ENCODE assay signal across 8 mouse cellular contexts in the genomic region with DNA sequence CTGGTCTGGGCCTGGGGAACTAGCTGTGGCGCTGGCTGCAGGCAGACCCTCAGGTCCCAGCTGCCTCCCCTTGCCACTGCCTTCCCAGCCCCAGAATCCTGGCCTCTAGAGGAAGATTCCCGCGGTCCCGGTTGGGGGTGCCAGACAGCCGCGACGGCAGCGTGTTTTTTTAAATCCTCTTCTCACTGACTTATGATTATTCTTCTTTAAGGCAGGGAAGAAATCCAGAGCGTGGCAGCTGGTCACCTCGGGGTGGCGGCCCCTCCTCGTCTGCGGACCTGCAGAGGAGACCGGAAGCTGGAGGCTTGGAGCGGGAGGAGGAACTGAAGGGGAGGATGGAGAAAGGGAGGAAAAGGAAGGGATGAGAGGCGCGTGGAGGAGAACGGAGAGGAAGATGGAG. TPM values are rescaled to one million over a fixed set of nuclear protein-coding genes. Genes with fewer than 3 reads are reported as not detected.
DNase-seq lines count a peak whose midpoint lies in the region; ATAC-seq lines count a peak whose summit lies in the region.

No protein-coding gene starts in this region.

- H3K27ac ChIP-seq in forebrain, embryonic 10.5 days, result peak overlapping the region; percentile 90
- H3K27ac ChIP-seq in heart, embryonic 14.5 days (replicated peaks in 1 of 2; ENCODE audit: control insufficient read depth in 1 of 2, insufficient read depth in 1 of 2, low read depth in 2 of 2, low read length in 2 of 2), result peak overlapping the region; percentile 24 to 64
- peak overlapping the region; percentile 78 for H3K27ac ChIP-seq in kidney, embryonic 16.5 days (ENCODE audit: low read length)
- peak overlapping the region; percentile 43; the same call in 1 of the 2 replicates for H3K27ac ChIP-seq in liver, embryonic 11.5 days (ENCODE audit: low read depth, low read length)
- H3K27ac ChIP-seq in neural tube, embryonic 11.5 days (ENCODE audit: low read depth, low read length), result peak overlapping the region; percentile 34

- WGBS in forebrain, embryonic 10.5 days, result 2% methylated on average over 18 of the region's 18 CpGs
- 2% methylated on average over 18 of the region's 18 CpGs for WGBS in heart, embryonic 14.5 days
- 1% methylated on average over 18 of the region's 18 CpGs for WGBS in kidney, embryonic 16.5 days
- WGBS in liver, embryonic 11.5 days, result 5% methylated on average over 18 of the region's 18 CpGs
- 3% methylated on average over 18 of the region's 18 CpGs for WGBS in neural tube, embryonic 11.5 days

- ATAC-seq in heart, embryonic 14.5 days (ENCODE audit: insufficient number of reproducible peaks, insufficient read depth, low FRiP score, low read depth), result peak; percentile 51; the same call in 1 of the 2 replicates
- ATAC-seq in kidney, embryonic 16.5 days (ENCODE audit: low FRiP score, low TSS enrichment), result peak; percentile 68
- ATAC-seq in liver, embryonic 11.5 days (replicated peaks; ENCODE audit: low FRiP score), result no peak
- ATAC-seq in neural tube, embryonic 11.5 days (ENCODE audit: insufficient read depth, low FRiP score, low TSS enrichment), result no peak; the same call in 1 of the 2 replicates
- ATAC-seq in erythroblast, adult 5-6 weeks (replicated peaks; ENCODE audit: low FRiP score, poor library complexity, severe bottlenecking), result no peak

- H3K9ac ChIP-seq in heart, embryonic 14.5 days (ENCODE audit: low read length), result peak overlapping the region; percentile 68
- peak overlapping the region; percentile 57 for H3K9ac ChIP-seq in kidney, embryonic 16.5 days (replicated peaks; ENCODE audit: low read length)
- H3K9ac ChIP-seq in liver, embryonic 11.5 days (ENCODE audit: low read depth, low read length), result 0 out of 2 replicates have a peak overlapping the region, but pooled peaks have one; percentile 22
- H3K9ac ChIP-seq in neural tube, embryonic 11.5 days (ENCODE audit: low read length), result peak overlapping the region; percentile 42

- peak; percentile 57 for DNase-seq in cerebellum, adult 18-20 months
- peak; percentile 69 for DNase-seq in forebrain, embryonic 10.5 days (ENCODE audit: extremely low spot score, low spot score)
- no peak for DNase-seq in liver, embryonic 11.5 days (ENCODE audit: low spot score)
- peak; percentile 83 for DNase-seq in neural tube, embryonic 11.5 days (ENCODE audit: low spot score)
- peak; percentile 73 to 78 for DNase-seq in urinary bladder, postnatal 4 days (ENCODE audit: low spot score in 2 of 2)

- H3K4me3 ChIP-seq in forebrain, embryonic 10.5 days, result peak overlapping the region; percentile 39
- peak overlapping the region; percentile 23 to 25 for H3K4me3 ChIP-seq in heart, embryonic 14.5 days (ENCODE audit: control insufficient read depth in 1 of 2, insufficient read depth in 1 of 2, low read depth in 1 of 2, low read length in 2 of 2)
- H3K4me3 ChIP-seq in kidney, embryonic 16.5 days (ENCODE audit: low read length), result peak overlapping the region; percentile 27
- H3K4me3 ChIP-seq in liver, embryonic 11.5 days (ENCODE audit: low read depth, low read length), result no peak overlapping the region
- no peak overlapping the region for H3K4me3 ChIP-seq in neural tube, embryonic 11.5 days (ENCODE audit: low read depth, low read length)

- H3K4me1 ChIP-seq in forebrain, embryonic 10.5 days, result peaks cover 51% of the 10 kb centered on the region
- H3K4me1 ChIP-seq in heart, embryonic 14.5 days (ENCODE audit: control insufficient read depth in 2 of 2, insufficient read depth in 2 of 2, low read length in 2 of 2), result peaks cover 14 to 17% of the 10 kb centered on the region in 2 experiments
- H3K4me1 ChIP-seq in kidney, embryonic 16.5 days (ENCODE audit: insufficient read depth, low read length), result peaks cover 27% of the 10 kb centered on the region
- peaks cover 12% of the 10 kb centered on the region; the same call in 1 of the 2 replicates for H3K4me1 ChIP-seq in liver, embryonic 11.5 days (replicated peaks; ENCODE audit: control insufficient read depth, insufficient read depth, low read length)
- H3K4me1 ChIP-seq in neural tube, embryonic 11.5 days (ENCODE audit: control insufficient read depth, insufficient read depth, low read length), result peaks cover 11% of the 10 kb centered on the region

- peak overlapping the region; percentile 67 for H3K4me2 ChIP-seq in heart, embryonic 14.5 days (ENCODE audit: low read length)
- H3K4me2 ChIP-seq in kidney, embryonic 16.5 days (replicated peaks; ENCODE audit: low read depth, low read length), result peak overlapping the region; percentile 46
- peak overlapping the region; percentile 51 for H3K4me2 ChIP-seq in liver, embryonic 11.5 days
- peak overlapping the region; percentile 15 for H3K4me2 ChIP-seq in neural tube, embryonic 11.5 days (ENCODE audit: low read depth)

- no peaks in the 10 kb centered on the region for H3K36me3 ChIP-seq in forebrain, embryonic 10.5 days (replicated peaks)
- no peaks in the 10 kb centered on the region for H3K36me3 ChIP-seq in heart, embryonic 14.5 days (ENCODE audit: control insufficient read depth, insufficient read depth, low read length)
- H3K36me3 ChIP-seq in kidney, embryonic 16.5 days (ENCODE audit: insufficient read depth, low read length), result no peaks in the 10 kb centered on the region
- no peaks in the 10 kb centered on the region for H3K36me3 ChIP-seq in liver, embryonic 11.5 days (ENCODE audit: control insufficient read depth, insufficient read depth, low read length)
- H3K36me3 ChIP-seq in neural tube, embryonic 11.5 days (ENCODE audit: control insufficient read depth, insufficient read depth, low read length), result no peaks in the 10 kb centered on the region

- H3K9me3 ChIP-seq in forebrain, embryonic 10.5 days, result no peaks in the 10 kb centered on the region
- no peaks in the 10 kb centered on the region for H3K9me3 ChIP-seq in heart, embryonic 14.5 days (ENCODE audit: control insufficient read depth, low read length)
- H3K9me3 ChIP-seq in kidney, embryonic 16.5 days (ENCODE audit: low read length), result no peaks in the 10 kb centered on the region
- no peaks in the 10 kb centered on the region for H3K9me3 ChIP-seq in liver, embryonic 11.5 days (ENCODE audit: control insufficient read depth, low read length)
- H3K9me3 ChIP-seq in neural tube, embryonic 11.5 days (ENCODE audit: control insufficient read depth, low read length), result no peaks in the 10 kb centered on the region

- peaks cover 4% of the 10 kb centered on the region; the same call in 1 of the 2 replicates for H3K27me3 ChIP-seq in forebrain, embryonic 10.5 days (ENCODE audit: poor library complexity, severe bottlenecking)
- no peaks in the 10 kb centered on the region for H3K27me3 ChIP-seq in heart, embryonic 14.5 days (ENCODE audit: control insufficient read depth, insufficient read depth, low read length)
- H3K27me3 ChIP-seq in kidney, embryonic 16.5 days (ENCODE audit: insufficient read depth, low read length), result no peaks in the 10 kb centered on the region
- H3K27me3 ChIP-seq in liver, embryonic 11.5 days (replicated peaks; ENCODE audit: control insufficient read depth, insufficient read depth, low read length), result peaks cover 7% of the 10 kb centered on the region; the same call in 1 of the 2 replicates
- no peaks in the 10 kb centered on the region for H3K27me3 ChIP-seq in neural tube, embryonic 11.5 days (ENCODE audit: control insufficient read depth, insufficient read depth, low read length)

RNA-seq across cellular contexts. Expression of a gene that starts 18.7 kb away (rescaled TPM):
- polyA plus RNA-seq in forebrain, embryonic 10.5 days (2016; fragmentation: Nextera tagmentation; extraction: Ambion mirVana), result 0.35 TPM in 1 of 2 replicates, not detected in the other
- polyA plus RNA-seq in heart, embryonic 14.5 days (2014; fragmentation: Nextera tagmentation; extraction: Ambion mirVana), result 3.2 and 3.8 TPM in 2 replicates
- polyA plus RNA-seq in kidney, embryonic 16.5 days (2015; fragmentation: Nextera tagmentation; extraction: Ambion mirVana), result 1.5 and 2.5 TPM in 2 replicates
- polyA plus RNA-seq in liver, embryonic 11.5 days (2014; fragmentation: Nextera tagmentation; extraction: Ambion mirVana), result 0.38 TPM in 1 of 2 replicates, not detected in the other
- polyA plus RNA-seq in neural tube, embryonic 11.5 days (2014; fragmentation: Nextera tagmentation; extraction: Ambion mirVana), result 0.48 TPM in 1 of 2 replicates, not detected in the other
- not detected in 2 replicates for total RNA-seq in erythroblast, adult 5-6 weeks (2015; ENCODE audit: low replicate concordance)
- not detected in 2 replicates for total RNA-seq in erythroblast, adult 5-6 weeks (2017; ENCODE audit: low replicate concordance)

Comparison
In these comparisons a context has a peak if more than half of its experiments do, and no peak if none do; other contexts are left out.
1. H3K27ac ChIP-seq: peak in every context shown above with its lines; median percentile 90 in forebrain, embryonic 10.5 days; 78 in kidney, embryonic 16.5 days; 44 in heart, embryonic 14.5 days; 43 in liver, embryonic 11.5 days; 34 in neural tube, embryonic 11.5 days.
2. H3K4me3 ChIP-seq: peak in forebrain, embryonic 10.5 days (single experiment), heart, embryonic 14.5 days (2 of 2) and kidney, embryonic 16.5 days (single experiment); none in liver, embryonic 11.5 days (single experiment) and neural tube, embryonic 11.5 days (single experiment).
3. ATAC-seq: peak in heart, embryonic 14.5 days (single experiment) and kidney, embryonic 16.5 days (single experiment); none in liver, embryonic 11.5 days (single experiment), neural tube, embryonic 11.5 days (single experiment) and erythroblast, adult 5-6 weeks (single experiment).
4. H3K4me2 ChIP-seq: peak in every context shown above with its lines; median percentile 67 in heart, embryonic 14.5 days; 51 in liver, embryonic 11.5 days; 46 in kidney, embryonic 16.5 days; 15 in neural tube, embryonic 11.5 days.
5. Peak in every context shown above with its lines, with median percentiles within 50 percentile points of each other: H3K9ac ChIP-seq.